Mouse (Mus musculus) spleen, adult 2 months (tissue): ENCODE data around the gene Slc22a2.

Experiments used
- CTCF ChIP-seq: fragments of 200-500 bp; IDR thresholded peaks from 2 replicates; pipeline ENCODE4 v1.5.1; 2011; ENCODE audit warnings: mild to moderate bottlenecking, inconsistent platforms; ENCODE audit not compliant: insufficient read depth, insufficient read length, insufficient replicate concordance; ENCODE audit errors: extremely low read depth
- POLR2A ChIP-seq: fragments of 200-500 bp; IDR thresholded peaks from 2 replicates; pipeline ENCODE4 v1.6.1; 2011; ENCODE audit warnings: low read depth, low read length, inconsistent platforms

GRCm38 (mm10) chr17:12615429-12615828 is 31.5 kb downstream of the Slc22a2 start:
- TF ChIP-seq POLR2A (no peak), CTCF (no peak)
